Mouse (Mus musculus): ENCODE results near the gene Spty2d1.
"Not testable (repeated sequence)": the region's sequence is repeated elsewhere in the genome, so short reads cannot be mapped to it uniquely, and the experiment has no call there.

The Spty2d1 gene

GRCm38 (mm10) chr7:47008168-47008993 lies at the start of gene Spty2d1:
Gene Spty2d1, minus strand, starts transcription at chr7:47008411.
- DNase-seq (ENCODE audit: low read depth, low spot score) = peak; percentile 98

- no peak for DNase-seq (ENCODE audit: low read depth, low spot score)
Observed at GRCm38 (mm10) chr7:47056273-47056672, 48.1 kb upstream of the Spty2d1 start.

- no peak for DNase-seq (ENCODE audit: low read depth, low spot score)
Observed at GRCm38 (mm10) chr7:47055744-47056143, 47.5 kb upstream of the Spty2d1 start.

- no peak for DNase-seq (ENCODE audit: low read depth, low spot score)
Observed at GRCm38 (mm10) chr7:47054666-47055065, 46.5 kb upstream of the Spty2d1 start.

- DNase-seq (ENCODE audit: low read depth, low spot score) = no peak
Observed at GRCm38 (mm10) chr7:47053287-47053686, 45.1 kb upstream of the Spty2d1 start.

GRCm38 (mm10) chr7:47052276-47052675 lies 44.1 kb upstream of the Spty2d1 start:
- no peak for DNase-seq (ENCODE audit: low read depth, low spot score)

GRCm38 (mm10) chr7:47051404-47052151 lies 43.4 kb upstream of the Spty2d1 start:
- no peak for DNase-seq (ENCODE audit: low read depth, low spot score)

GRCm38 (mm10) chr7:47050766-47051165 lies 42.6 kb upstream of the Spty2d1 start:
- DNase-seq (ENCODE audit: low read depth, low spot score) = no peak

- peak; percentile 98 for DNase-seq (ENCODE audit: low read depth, low spot score)
Observed at GRCm38 (mm10) chr7:47050366-47050765, 42.2 kb upstream of the Spty2d1 start, which contains the start of gene Tmem86a. Gene Tmem86a, plus strand, starts transcription at chr7:47050601.

- no peak for DNase-seq (ENCODE audit: low read depth, low spot score)
Observed at GRCm38 (mm10) chr7:47042823-47043490, 34.7 kb upstream of the Spty2d1 start.

- DNase-seq (ENCODE audit: low read depth, low spot score) = no peak
Observed at GRCm38 (mm10) chr7:47042121-47042520, 33.9 kb upstream of the Spty2d1 start.

- no peak for DNase-seq (ENCODE audit: low read depth, low spot score)
Observed at GRCm38 (mm10) chr7:47041706-47042105, 33.5 kb upstream of the Spty2d1 start.

GRCm38 (mm10) chr7:47035426-47035825 lies 27.2 kb upstream of the Spty2d1 start:
- no peak for DNase-seq (ENCODE audit: low read depth, low spot score)

- no peak for DNase-seq (ENCODE audit: low read depth, low spot score)
Observed at GRCm38 (mm10) chr7:47034785-47035384, 26.7 kb upstream of the Spty2d1 start.

- DNase-seq (ENCODE audit: low read depth, low spot score) = no peak
Observed at GRCm38 (mm10) chr7:47031371-47031770, 23.2 kb upstream of the Spty2d1 start.

GRCm38 (mm10) chr7:47030517-47031193 lies 22.4 kb upstream of the Spty2d1 start:
- DNase-seq (ENCODE audit: low read depth, low spot score) = no peak

- no peak for DNase-seq (ENCODE audit: low read depth, low spot score)
Observed at GRCm38 (mm10) chr7:47027520-47027919, 19.3 kb upstream of the Spty2d1 start.

GRCm38 (mm10) chr7:47026899-47027298 lies 18.7 kb upstream of the Spty2d1 start:
- not testable (repeated sequence) for DNase-seq (ENCODE audit: low read depth, low spot score)

- no peak for DNase-seq (ENCODE audit: low read depth, low spot score)
Observed at GRCm38 (mm10) chr7:47025429-47025828, 17.2 kb upstream of the Spty2d1 start.

- no peak for DNase-seq (ENCODE audit: low read depth, low spot score)
Observed at GRCm38 (mm10) chr7:47024454-47024853, 16.2 kb upstream of the Spty2d1 start.

- DNase-seq (ENCODE audit: low read depth, low spot score) = peak; percentile 89
Observed at GRCm38 (mm10) chr7:47023530-47023929, 15.3 kb upstream of the Spty2d1 start.

All from ZHBTc4 (cell line).